Mouse (Mus musculus): Measurements from ENCODE around the gene Tfpi. TPM values are rescaled to one million over a fixed set of nuclear protein-coding genes. Genes with fewer than 3 reads are reported as not detected.
"Not testable (repeated sequence)": the region's sequence is repeated elsewhere in the genome, so short reads cannot be mapped to it uniquely, and the experiment has no call there.

Gene Tfpi
- polyA plus RNA-seq, 1 experiment from 2014 or later = 9.4 TPM

DNA sequence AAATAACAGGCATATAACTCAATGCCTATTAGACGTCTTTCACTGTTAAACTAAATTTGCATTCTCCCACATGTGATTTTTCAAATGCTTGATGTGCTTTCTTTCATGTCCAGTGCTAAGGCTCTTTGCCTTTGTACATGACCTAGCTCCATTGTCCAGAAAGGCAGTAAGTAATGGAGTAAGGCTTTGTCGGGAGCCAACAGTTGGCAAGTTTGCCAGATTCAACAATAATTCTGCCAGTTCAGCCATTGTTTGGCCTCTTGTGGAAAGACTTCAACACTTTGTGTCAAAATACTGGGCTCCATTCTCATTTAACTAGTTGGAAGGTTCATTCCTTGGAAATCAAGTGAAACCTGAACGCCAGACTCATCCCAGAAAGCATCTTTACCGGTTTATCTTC, 60.1 kb downstream of the Tfpi start:
- no peaks in the 10 kb centered on the region for H3K27me3 ChIP-seq (ENCODE audit: poor library complexity, severe bottlenecking)
- WGBS = 92% methylated on average over 4 of the region's 4 CpGs
- 0 out of 2 replicates have a peak, but pooled peaks cover 4% of the 10 kb centered on the region for H3K9me3 ChIP-seq
- H3K4me1 ChIP-seq = no peaks in the 10 kb centered on the region
- H3K27ac ChIP-seq = no peak overlapping the region
- H3K4me3 ChIP-seq = no peak overlapping the region
- DNase-seq (ENCODE audit: extremely low spot score, low spot score) = no peak
- no peaks in the 10 kb centered on the region for H3K36me3 ChIP-seq (replicated peaks)

DNA sequence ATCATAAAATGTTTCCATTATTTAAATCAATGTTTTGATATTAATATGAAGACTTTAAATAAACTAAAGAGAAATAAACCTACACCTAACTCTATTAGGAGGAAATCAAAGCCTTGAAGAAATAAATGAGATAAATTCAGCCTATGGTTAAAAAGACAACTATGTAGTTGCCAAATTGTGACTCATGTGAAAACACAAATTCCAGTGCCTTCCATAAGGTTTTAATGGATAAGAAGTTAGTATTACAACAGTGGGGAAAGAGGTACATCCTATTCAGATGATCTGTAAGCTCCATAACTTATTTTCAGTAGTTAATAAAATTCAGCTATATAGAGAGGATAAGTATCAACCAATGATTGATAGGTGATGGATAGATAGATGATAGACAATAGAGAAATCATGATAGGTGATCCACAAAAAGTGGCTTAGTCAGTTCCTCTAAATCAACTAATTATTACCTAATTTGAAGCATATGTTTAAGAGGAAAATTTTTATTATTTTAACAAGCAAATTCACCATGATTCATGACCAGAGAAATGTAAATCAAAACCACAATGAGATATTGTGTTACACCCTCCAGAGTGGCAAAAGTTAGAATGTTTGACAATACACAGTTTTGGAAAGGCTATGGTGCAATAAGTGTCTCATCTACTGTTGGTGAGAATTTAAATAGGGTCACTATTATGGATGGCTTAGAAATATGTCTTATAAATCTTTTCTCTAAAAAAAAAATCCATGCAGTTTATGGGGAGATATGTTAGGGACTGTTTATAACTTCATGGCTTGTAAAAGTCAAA, 66.6 kb downstream of the Tfpi start:
- no peak for DNase-seq (ENCODE audit: extremely low spot score, low spot score)
- Histone ChIP-seq H3K4me3 (no peak overlapping the region), H3K36me3 (replicated peaks) (no peaks in the 10 kb centered on the region), H3K27ac (no peak overlapping the region), H3K4me1 (no peaks in the 10 kb centered on the region), H3K27me3 (ENCODE audit: poor library complexity, severe bottlenecking) (no peaks in the 10 kb centered on the region), H3K9me3 (0 out of 2 replicates have a peak, but pooled peaks cover 4% of the 10 kb centered on the region)

DNA sequence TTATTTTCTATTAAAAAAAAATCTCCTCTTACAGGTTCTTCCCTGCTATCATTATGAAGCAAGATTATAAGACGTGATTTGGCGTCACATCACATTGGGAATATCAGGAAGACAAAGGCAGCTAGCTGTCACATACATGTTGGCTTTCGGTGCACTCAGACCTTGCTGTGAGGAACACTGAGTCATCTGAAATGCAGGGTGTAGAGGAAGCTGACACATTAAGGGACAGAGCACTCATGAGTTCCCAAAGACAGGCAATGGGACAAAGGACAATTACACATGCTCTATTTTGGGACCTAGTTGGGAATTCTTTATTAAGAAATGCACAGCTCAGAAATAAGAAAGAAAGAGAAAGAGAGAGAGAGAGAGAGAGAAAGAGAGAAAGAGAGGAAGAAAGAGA, 71.7 kb downstream of the Tfpi start:
- WGBS = 94% methylated on average over 3 of the region's 3 CpGs
- Histone ChIP-seq H3K4me3 (no peak overlapping the region), H3K4me1 (no peaks in the 10 kb centered on the region), H3K9me3 (no peaks in the 10 kb centered on the region), H3K27me3 (ENCODE audit: poor library complexity, severe bottlenecking) (no peaks in the 10 kb centered on the region), H3K27ac (no peak overlapping the region), H3K36me3 (replicated peaks) (no peaks in the 10 kb centered on the region)
- DNase-seq (ENCODE audit: extremely low spot score, low spot score) = no peak

DNA sequence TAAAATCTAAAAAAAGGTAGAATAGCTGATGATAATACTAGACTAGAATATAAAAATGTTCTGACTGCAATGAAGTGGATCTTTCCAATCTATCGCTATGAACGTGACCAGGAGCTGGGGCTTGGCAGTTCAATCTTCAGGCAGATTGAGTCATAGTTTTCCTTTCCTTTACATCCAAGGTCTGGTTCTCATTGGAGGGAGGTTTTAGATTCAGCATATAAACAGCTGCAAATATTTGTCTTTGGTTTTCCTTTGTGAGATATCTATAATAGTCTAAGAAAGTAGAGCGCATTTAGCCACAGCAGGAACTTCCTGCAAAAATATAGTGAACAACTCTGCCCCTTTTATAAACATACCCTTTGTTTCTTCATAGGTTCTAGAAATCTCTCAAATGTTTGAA, 73.9 kb downstream of the Tfpi start:
- no peak for DNase-seq (ENCODE audit: extremely low spot score, low spot score)
- no peak overlapping the region for H3K4me3 ChIP-seq
- no peaks in the 10 kb centered on the region for H3K9me3 ChIP-seq
- no peaks in the 10 kb centered on the region for H3K27me3 ChIP-seq (ENCODE audit: poor library complexity, severe bottlenecking)
- H3K4me1 ChIP-seq = no peaks in the 10 kb centered on the region
- 94% methylated on average over 3 of the region's 3 CpGs for WGBS
- no peaks in the 10 kb centered on the region for H3K36me3 ChIP-seq (replicated peaks)
- H3K27ac ChIP-seq = no peak overlapping the region

DNA sequence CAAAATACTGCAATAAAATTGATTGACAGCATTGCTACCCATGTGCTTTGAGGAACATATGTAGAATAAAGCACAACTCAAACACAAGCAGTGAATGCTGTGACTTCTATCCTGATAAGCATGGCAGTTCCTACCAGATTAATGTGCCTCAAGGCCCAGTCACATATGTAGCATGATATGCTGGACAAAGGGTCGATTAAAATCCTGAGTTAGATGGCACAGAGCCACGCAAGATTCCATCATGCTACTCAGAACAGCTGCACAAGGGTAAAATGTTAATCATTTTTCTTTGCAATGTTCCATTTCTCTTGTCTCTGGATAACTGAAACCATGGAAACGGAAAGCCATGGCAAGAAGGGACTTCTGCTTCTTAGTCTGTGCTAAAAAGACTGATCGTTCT, 80.0 kb downstream of the Tfpi start:
- Histone ChIP-seq H3K36me3 (replicated peaks) (no peaks in the 10 kb centered on the region), H3K9me3 (no peaks in the 10 kb centered on the region), H3K27me3 (ENCODE audit: poor library complexity, severe bottlenecking) (no peaks in the 10 kb centered on the region), H3K4me3 (no peak overlapping the region), H3K27ac (no peak overlapping the region), H3K4me1 (no peaks in the 10 kb centered on the region)
- no peak for DNase-seq (ENCODE audit: extremely low spot score, low spot score)
- 92% methylated on average over 4 of the region's 4 CpGs for WGBS

DNA sequence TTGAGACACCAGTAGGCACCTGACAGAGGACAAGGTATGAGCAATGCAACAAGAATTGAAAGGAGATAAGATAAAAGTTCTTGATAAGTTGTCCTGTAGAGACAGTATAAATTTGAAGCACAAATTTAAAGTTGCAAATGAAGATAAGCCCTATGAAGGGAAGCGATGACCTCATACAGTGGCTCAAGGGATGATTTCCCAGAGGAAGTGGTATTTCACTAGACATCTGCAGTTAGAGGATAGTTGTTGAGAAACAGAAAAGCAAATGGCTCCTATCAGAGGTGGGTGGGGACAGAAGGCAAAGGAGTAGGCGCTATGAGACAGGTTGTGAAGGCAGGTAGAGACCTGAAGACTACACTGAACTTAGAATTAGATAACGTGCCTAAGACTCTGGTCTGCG, 83.3 kb downstream of the Tfpi start:
- Histone ChIP-seq H3K4me3 (no peak overlapping the region), H3K9me3 (no peaks in the 10 kb centered on the region), H3K27ac (no peak overlapping the region), H3K4me1 (peaks cover 7% of the 10 kb centered on the region), H3K27me3 (ENCODE audit: poor library complexity, severe bottlenecking) (no peaks in the 10 kb centered on the region), H3K36me3 (replicated peaks) (no peaks in the 10 kb centered on the region)
- no peak for DNase-seq (ENCODE audit: extremely low spot score, low spot score)
- WGBS = 95% methylated on average over 4 of the region's 4 CpGs

DNA sequence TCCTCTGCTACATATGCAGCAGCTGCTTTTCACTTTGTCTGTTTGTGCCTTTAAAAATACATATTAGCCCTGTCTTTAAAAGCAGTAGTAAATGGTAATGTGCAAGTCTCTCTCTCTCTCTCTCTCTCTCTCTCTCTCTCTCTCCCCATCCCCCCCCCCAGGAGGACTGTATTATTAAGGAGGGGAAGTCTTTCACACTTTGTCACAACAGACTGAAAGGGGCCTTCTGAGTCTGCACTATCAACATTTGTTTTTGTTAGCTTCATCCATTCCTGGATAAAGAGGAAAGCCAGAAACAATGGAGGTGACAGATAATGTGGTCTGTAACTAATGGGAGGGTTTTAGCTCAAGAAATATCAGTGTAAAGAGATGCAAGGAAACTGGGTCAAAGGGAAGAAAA, 87.5 kb downstream of the Tfpi start:
- DNase-seq (ENCODE audit: extremely low spot score, low spot score) = no peak
- Histone ChIP-seq H3K4me3 (no peak overlapping the region), H3K36me3 (replicated peaks) (no peaks in the 10 kb centered on the region), H3K9me3 (no peaks in the 10 kb centered on the region), H3K4me1 (peaks cover 30% of the 10 kb centered on the region), H3K27ac (no peak overlapping the region), H3K27me3 (ENCODE audit: poor library complexity, severe bottlenecking) (no peaks in the 10 kb centered on the region)

DNA sequence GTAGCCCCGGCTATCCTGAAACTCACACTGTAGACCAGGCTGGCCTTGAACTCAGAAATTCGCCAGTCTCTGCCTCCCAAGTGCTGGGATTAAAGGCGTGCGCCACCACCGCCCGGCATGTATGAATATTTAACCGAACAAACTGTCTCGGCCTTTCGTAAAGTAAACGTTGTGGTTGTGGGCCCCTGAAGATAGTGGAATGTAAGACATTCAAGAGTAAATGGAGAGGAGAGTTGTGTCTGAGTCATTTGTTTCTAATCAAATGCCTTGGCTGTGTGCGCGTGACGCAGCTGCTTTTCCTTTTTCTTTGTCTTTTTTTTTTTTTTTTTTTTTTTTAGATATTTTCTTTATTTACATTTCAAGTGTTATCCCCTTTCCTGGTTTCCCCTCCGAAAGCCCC, 88.0 kb downstream of the Tfpi start:
- whole genome bisulfite sequencing = 91% methylated on average over 14 of the region's 14 CpGs
- H3K4me3 ChIP-seq; H3K27me3 ChIP-seq (ENCODE audit: poor library complexity, severe bottlenecking); H3K36me3 ChIP-seq (replicated peaks); H3K27ac ChIP-seq; H3K9me3 ChIP-seq; DNase-seq (ENCODE audit: extremely low spot score, low spot score): not testable (repeated sequence)
- peaks cover 30% of the 10 kb centered on the region for H3K4me1 ChIP-seq

DNA sequence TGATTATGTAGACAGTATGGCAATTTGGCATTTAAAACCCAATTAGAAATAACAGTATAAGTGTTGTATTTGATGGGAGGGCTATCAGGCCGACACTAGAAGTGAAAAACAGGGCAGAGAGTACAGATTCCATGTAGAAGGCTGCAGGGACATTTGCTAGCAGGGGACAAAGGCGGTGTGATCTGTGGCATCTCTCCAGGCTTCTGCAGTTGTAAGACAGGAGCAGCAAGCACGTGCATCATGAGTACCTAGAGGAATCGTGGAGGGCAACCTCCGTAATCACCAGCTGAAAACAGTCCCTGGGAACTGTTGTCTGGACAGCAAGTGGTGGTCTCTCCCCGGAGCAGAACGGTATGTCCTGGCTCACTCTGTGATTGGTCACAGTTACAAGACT, 88.6 kb downstream of the Tfpi start:
- Histone ChIP-seq H3K4me1 (peaks cover 30% of the 10 kb centered on the region), H3K4me3 (no peak overlapping the region), H3K36me3 (replicated peaks) (no peaks in the 10 kb centered on the region), H3K27me3 (ENCODE audit: poor library complexity, severe bottlenecking) (peaks cover 5% of the 10 kb centered on the region; the same call in 1 of the 2 replicates), H3K27ac (no peak overlapping the region), H3K9me3 (no peaks in the 10 kb centered on the region)
- DNase-seq (ENCODE audit: extremely low spot score, low spot score) = no peak
- 81% methylated on average over 7 of the region's 7 CpGs for WGBS

DNA sequence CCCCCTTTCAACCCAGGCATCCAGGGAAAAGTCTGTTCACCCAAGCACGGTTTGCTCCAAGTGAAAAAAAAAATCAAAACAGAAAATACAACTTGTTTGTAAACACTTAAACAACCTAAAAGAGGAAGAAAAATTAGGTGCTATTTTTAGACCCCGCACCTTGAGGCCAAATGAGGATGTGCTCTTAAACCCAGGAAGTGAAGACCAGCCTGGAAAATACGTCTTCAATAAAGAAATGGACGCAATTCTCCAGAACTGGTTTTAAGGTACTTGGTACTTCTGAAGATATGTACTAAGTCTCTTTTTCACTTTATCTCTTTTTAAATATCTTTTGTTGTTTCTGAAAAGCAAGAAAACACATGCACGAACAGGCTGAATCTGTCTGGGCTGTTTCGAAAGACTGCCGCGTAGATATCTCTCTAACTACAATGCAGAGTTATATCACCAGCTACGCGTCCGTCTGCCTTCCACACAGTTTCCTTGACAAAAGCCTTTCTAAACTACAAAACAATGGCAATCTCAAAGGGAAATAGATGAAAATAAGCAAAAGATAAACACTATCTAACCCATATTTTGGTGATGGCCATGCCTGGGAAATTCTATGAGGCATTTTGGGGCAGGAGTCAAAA, 89.1 kb downstream of the Tfpi start:
- Histone ChIP-seq H3K27ac (no peak overlapping the region), H3K27me3 (ENCODE audit: poor library complexity, severe bottlenecking) (peaks cover 5% of the 10 kb centered on the region; the same call in 1 of the 2 replicates), H3K4me1 (peaks cover 30% of the 10 kb centered on the region), H3K4me3 (no peak overlapping the region), H3K36me3 (replicated peaks) (no peaks in the 10 kb centered on the region), H3K9me3 (no peaks in the 10 kb centered on the region)
- no peak for DNase-seq (ENCODE audit: extremely low spot score, low spot score)
- whole genome bisulfite sequencing = 80% methylated on average over 11 of the region's 11 CpGs

DNA sequence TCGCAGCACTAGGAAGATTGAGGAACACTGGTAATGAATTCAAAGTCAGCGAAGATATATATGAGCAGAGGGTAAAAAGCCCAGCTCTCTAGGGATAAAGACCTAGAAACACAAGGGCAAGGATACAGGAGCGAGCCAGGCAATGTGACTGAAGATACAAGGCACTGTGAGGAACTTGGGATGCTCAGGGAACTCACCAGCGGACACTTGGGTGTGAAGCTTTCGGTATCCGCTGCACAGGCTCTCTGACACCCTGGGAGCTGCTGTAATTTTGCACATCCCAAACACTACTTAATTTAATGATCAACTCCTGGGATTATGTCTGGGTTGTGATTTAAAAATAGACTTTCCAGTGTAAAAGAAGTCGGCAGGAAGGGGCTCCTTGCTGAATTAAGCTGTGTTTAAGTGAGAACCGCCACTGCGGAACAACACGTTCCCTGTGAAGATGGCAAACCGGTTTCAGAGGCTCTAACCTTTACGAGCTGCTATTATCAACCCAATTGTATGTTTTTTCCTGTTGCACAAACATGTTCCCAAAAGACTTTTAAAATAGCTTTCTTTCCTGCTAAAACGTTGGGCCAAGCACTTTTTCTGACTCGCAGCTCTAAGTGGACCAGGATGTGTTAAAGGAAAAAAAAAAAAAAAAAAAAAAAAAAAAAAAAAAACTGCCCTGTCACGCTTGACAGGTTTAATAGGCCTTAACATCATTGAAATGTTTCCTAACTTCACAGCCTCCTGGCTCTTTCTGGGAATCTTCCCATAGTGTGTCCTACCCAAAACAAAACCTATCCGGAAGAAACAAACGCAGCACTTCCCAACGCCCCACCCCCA, 89.8 kb downstream of the Tfpi start:
- Histone ChIP-seq H3K4me3 (no peak overlapping the region), H3K27me3 (ENCODE audit: poor library complexity, severe bottlenecking) (peaks cover 5% of the 10 kb centered on the region; the same call in 1 of the 2 replicates), H3K27ac (no peak overlapping the region), H3K4me1 (peaks cover 30% of the 10 kb centered on the region), H3K9me3 (no peaks in the 10 kb centered on the region), H3K36me3 (replicated peaks) (no peaks in the 10 kb centered on the region)
- DNase-seq (ENCODE audit: extremely low spot score, low spot score) = no peak
- 53% methylated on average over 18 of the region's 18 CpGs for WGBS

DNA sequence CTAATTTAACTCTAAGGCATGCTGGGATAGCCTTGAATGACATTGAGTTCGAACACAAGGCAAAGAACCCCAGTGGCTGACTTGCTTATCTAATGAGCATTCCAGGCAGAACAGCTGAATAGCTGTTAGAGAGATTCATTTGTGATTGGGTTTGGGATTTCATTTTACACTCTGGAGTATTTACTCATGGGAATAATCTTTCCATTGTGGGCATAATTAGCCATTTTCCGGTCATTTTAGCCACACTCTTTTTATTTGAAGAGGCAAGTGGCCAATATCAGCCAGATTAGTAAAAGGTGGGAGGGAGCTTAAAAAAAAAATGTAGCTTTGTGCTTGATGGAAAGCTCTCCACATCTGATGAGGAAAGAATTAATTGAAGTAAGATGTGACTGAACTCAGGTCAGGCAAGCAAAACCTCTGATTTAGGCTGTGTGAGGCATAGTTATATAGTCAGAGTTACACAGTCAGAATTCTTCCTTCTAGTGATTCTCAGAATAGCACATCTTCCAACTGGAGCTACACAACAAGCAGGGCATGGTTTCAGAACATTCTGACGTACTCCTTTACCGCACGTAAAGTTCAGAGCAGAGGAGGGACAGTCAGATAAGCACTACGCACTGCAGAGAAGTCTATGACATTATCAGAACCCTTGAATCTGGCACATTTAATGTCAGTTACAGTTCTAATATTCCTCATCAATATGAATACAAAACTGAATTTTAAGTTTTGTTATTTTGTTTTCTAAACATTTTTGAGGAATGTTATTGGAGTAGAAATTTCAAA, 91.5 kb downstream of the Tfpi start:
- no peak for DNase-seq (ENCODE audit: extremely low spot score, low spot score)
- Histone ChIP-seq H3K27me3 (ENCODE audit: poor library complexity, severe bottlenecking) (peaks cover 5% of the 10 kb centered on the region; the same call in 1 of the 2 replicates), H3K4me1 (peaks cover 30% of the 10 kb centered on the region), H3K36me3 (replicated peaks) (no peaks in the 10 kb centered on the region), H3K9me3 (no peaks in the 10 kb centered on the region), H3K4me3 (no peak overlapping the region), H3K27ac (no peak overlapping the region)
- WGBS = 77% methylated on average over 6 of the region's 6 CpGs

All from forebrain, embryonic 10.5 days (tissue).